Mouse (Mus musculus): Measurements from ENCODE around the gene Jmjd4.

GRCm38 (mm10) chr11:59505351-59505838 lies 55.5 kb downstream of the Jmjd4 start:
- TF ChIP-seq BHLHE40 (IDR thresholded peaks at IDR 0.05; ENCODE audit: borderline replicate concordance, low read depth, low read length): no peak
- no peak for TF ChIP-seq USF2 (IDR thresholded peaks at IDR 0.05; ENCODE audit: borderline replicate concordance in 1 of 2, insufficient read depth in 1 of 2, low read depth in 1 of 2, low read length in 2 of 2)
- TF ChIP-seq CTCF (IDR thresholded peaks at IDR 0.05 in 2 of 3, conservative IDR thresholded peaks at IDR 0.05 in 1 of 3; ENCODE audit: control insufficient read depth in 1 of 3, insufficient read depth in 1 of 3, low read depth in 2 of 3, low read length in 3 of 3, poor library complexity in 1 of 3, severe bottlenecking in 1 of 3): no peak
- TF ChIP-seq MYC (IDR thresholded peaks at IDR 0.05; ENCODE audit: low read depth, low read length): no peak
- no peak for TF ChIP-seq ZNF384 (IDR thresholded peaks at IDR 0.05; ENCODE audit: low read depth, low read length)
